Mouse (Mus musculus): ENCODE measurements around the gene Cdk17. TPM values are rescaled to one million over a fixed set of nuclear protein-coding genes. Genes with fewer than 3 reads are reported as not detected.

Cdk17 gene
- polyA plus RNA-seq, 1 experiment from 2014 or later = 8.7 TPM

DNA sequence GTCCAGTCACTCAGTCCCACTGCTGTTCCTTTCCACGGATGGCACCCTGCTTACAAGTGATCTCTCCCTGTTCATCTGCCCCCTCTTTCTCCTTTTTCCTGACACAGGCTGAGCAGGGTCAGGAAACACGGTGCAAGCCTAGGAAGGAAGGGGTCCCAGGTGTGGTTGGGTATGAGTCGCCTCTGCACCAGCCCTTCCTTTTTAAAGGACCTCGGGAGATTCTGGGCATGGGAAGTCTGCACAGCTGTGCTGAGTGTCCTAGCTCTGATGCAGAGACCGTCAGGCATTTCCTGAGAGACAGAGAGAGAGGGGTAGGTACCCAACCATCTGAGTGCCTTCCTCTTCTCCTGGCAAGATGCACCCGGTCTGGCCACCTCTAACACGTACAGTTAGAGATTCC is 137.5 kb downstream of the Cdk17 start:
- H3K4me2 ChIP-seq (ENCODE audit: low read depth, low read length) = no peak overlapping the region
- ATAC-seq (ENCODE audit: low read depth) = 0 out of 2 replicates have a peak, but pooled peaks have one; percentile 7
- no peak overlapping the region for H3K4me3 ChIP-seq (ENCODE audit: low read depth, low read length)
- H3K27me3 ChIP-seq (ENCODE audit: control insufficient read depth, insufficient read depth, low read depth, low read length) = no peaks in the 10 kb centered on the region
- no peaks in the 10 kb centered on the region for H3K36me3 ChIP-seq (ENCODE audit: control insufficient read depth, insufficient read depth)
- H3K9me3 ChIP-seq (replicated peaks; ENCODE audit: control insufficient read depth, low read length) = no peaks in the 10 kb centered on the region
- H3K9ac ChIP-seq (ENCODE audit: low read depth, low read length) = no peak overlapping the region
- no peaks in the 10 kb centered on the region; the same call in 1 of the 2 replicates for H3K4me1 ChIP-seq (ENCODE audit: control insufficient read depth, low read depth, low read length)
- H3K27ac ChIP-seq (ENCODE audit: low read length) = no peak overlapping the region
- WGBS (ENCODE audit: insufficient replicate concordance) = 14% methylated on average over 7 of the region's 7 CpGs

DNA sequence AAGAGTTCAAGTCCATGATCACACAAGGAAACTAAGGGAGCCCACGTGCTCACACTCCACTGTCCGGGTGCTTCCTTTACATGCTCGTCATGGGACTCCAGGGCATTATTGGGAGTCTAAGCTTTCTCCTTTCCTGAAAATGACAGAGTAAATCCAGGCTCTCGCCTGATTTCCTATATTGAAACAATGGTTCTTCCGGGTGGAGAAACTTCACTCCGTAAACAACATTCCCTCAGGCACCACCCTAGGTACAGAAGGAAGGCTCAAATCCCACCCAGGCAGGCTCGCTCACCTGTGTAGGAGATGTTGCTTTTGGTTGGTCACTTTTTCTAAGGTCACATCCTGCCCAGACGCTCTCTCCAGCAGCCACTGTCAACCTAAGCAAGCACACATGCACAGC is 141.2 kb downstream of the Cdk17 start:
- 56% methylated on average over 8 of the region's 8 CpGs for WGBS (ENCODE audit: insufficient replicate concordance)
- H3K9me3 ChIP-seq (replicated peaks; ENCODE audit: control insufficient read depth, low read length) = no peaks in the 10 kb centered on the region
- ATAC-seq (ENCODE audit: low read depth) = no peak
- no peaks in the 10 kb centered on the region for H3K36me3 ChIP-seq (ENCODE audit: control insufficient read depth, insufficient read depth)
- H3K27ac ChIP-seq (ENCODE audit: low read length) = no peak overlapping the region
- no peak overlapping the region for H3K4me3 ChIP-seq (ENCODE audit: low read depth, low read length)
- no peak overlapping the region for H3K9ac ChIP-seq (ENCODE audit: low read depth, low read length)
- H3K4me2 ChIP-seq (ENCODE audit: low read depth, low read length) = no peak overlapping the region
- no peaks in the 10 kb centered on the region for H3K27me3 ChIP-seq (ENCODE audit: control insufficient read depth, insufficient read depth, low read depth, low read length)
- H3K4me1 ChIP-seq (ENCODE audit: control insufficient read depth, low read depth, low read length) = no peaks in the 10 kb centered on the region

DNA sequence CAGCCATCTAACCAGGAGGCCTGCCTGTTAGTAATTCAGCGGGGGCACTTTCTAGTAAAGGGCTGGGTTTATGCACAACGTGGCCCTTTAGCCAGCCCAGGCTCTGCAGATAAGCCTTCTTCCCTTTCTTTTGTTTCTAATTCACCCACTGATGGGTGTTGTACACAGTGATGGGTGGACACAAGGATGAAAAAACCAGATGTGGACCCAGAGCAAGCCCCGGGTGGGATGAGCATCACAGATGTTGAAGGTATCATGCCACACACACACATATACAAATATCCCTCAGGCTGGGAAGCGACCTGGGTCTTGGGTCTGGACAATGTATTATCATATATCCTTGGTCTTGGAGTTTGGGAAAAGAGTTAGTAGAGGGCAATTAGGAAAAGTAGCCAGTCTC is 142.6 kb downstream of the Cdk17 start:
- WGBS (ENCODE audit: insufficient replicate concordance) = 46% methylated on average over 4 of the region's 4 CpGs
- Histone ChIP-seq H3K4me2 (ENCODE audit: low read depth, low read length) (no peak overlapping the region), H3K9me3 (replicated peaks; ENCODE audit: control insufficient read depth, low read length) (no peaks in the 10 kb centered on the region), H3K36me3 (ENCODE audit: control insufficient read depth, insufficient read depth) (no peaks in the 10 kb centered on the region), H3K9ac (ENCODE audit: low read depth, low read length) (no peak overlapping the region), H3K27ac (ENCODE audit: low read length) (no peak overlapping the region), H3K27me3 (ENCODE audit: control insufficient read depth, insufficient read depth, low read depth, low read length) (no peaks in the 10 kb centered on the region), H3K4me1 (ENCODE audit: control insufficient read depth, low read depth, low read length) (no peaks in the 10 kb centered on the region), H3K4me3 (ENCODE audit: low read depth, low read length) (no peak overlapping the region)
- no peak for ATAC-seq (ENCODE audit: low read depth)

DNA sequence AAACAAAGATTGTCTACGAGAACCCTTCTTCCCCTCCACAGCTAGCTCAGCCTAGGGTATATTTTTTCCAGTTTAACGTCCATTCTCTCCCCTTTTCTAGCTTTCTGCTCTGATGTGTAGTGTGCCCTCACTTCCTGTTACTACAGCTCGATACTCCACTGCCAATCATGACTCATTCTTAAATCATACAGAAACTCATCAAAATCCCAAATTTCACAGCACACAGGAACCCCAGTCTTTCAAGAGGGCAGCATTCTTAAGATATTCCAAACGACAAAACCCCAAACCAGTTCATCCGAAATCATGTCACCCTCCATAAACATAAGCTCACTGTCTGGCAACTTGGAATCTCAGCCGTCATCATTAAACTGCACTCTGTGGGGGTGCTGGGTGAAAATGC is 145.3 kb downstream of the Cdk17 start:
- Histone ChIP-seq H3K27ac (ENCODE audit: low read length) (no peak overlapping the region), H3K9me3 (replicated peaks; ENCODE audit: control insufficient read depth, low read length) (no peaks in the 10 kb centered on the region), H3K9ac (ENCODE audit: low read depth, low read length) (no peak overlapping the region), H3K4me3 (ENCODE audit: low read depth, low read length) (no peak overlapping the region), H3K4me1 (ENCODE audit: control insufficient read depth, low read depth, low read length) (no peaks in the 10 kb centered on the region; the same call in 1 of the 2 replicates), H3K4me2 (ENCODE audit: low read depth, low read length) (no peak overlapping the region), H3K27me3 (ENCODE audit: control insufficient read depth, insufficient read depth, low read depth, low read length) (peaks cover 23% of the 10 kb centered on the region), H3K36me3 (ENCODE audit: control insufficient read depth, insufficient read depth) (no peaks in the 10 kb centered on the region)
- ATAC-seq (ENCODE audit: low read depth) = no peak
- WGBS (ENCODE audit: insufficient replicate concordance) = 34% methylated on average over 6 of the region's 6 CpGs

DNA sequence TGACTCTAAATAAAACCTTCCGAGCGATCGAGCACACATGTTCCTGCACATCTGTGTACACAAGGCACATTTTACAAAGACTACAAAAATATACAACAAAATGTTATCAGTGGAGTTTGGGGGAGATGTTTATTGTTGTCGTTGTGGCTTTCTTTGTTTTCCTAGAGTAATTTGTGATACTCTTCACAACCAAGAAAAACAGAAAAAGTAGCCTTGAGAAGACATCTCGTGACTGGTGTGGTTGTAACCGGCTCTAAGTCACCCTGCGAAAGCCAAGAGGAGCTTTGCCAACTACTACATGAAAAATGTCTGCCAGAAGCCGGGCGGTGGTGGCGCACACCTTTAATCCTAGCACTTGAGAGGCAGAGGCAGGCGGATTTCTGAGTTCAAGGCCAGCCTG is 145.7 kb downstream of the Cdk17 start:
- no peak overlapping the region for H3K27ac ChIP-seq (ENCODE audit: low read length)

DNA sequence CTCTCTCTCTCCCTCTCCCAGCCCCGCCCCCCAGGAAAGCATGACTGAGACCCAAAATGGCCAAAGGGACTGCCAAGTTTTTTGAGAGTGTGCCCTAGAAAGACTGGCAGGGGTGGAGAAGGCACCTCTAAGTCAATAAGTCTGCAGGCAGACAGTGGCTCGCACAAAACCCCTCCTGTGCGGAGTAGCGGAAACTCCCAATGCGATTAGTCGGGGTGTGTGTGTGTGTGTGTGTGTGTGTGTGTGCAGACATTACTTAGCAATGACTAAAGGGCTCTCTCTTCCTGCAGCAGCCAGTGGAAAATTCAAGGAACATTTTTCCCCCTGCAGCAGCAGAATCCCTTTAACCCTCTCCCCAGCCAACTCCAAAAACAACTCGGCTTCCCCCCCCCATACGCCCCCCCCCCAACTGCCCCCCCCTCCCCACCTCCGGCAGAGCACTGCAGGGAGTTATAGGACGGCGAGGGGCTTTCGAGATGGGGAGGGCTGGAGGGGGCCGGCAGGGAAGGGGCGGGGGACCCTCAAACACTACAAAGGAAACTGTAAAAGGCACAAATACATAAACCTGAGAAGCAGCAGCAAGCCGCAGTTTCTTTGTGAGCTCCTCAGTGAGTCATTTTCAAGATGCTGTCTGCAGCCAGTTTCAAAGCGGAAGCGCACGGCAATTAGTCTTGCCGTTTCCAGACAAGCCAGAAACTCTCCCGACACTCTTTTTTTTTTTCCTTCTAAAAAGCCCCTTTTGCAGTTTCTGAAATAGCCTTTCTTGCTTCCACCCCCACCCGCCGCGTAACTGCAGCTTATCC is 148.7 kb downstream of the Cdk17 start:
- H3K36me3 ChIP-seq (ENCODE audit: control insufficient read depth, insufficient read depth) = no peaks in the 10 kb centered on the region
- no peaks in the 10 kb centered on the region; the same call in 1 of the 2 replicates for H3K4me1 ChIP-seq (ENCODE audit: control insufficient read depth, low read depth, low read length)
- peak overlapping the region; percentile 57 for H3K4me3 ChIP-seq (ENCODE audit: low read depth, low read length)
- no peaks in the 10 kb centered on the region for H3K9me3 ChIP-seq (replicated peaks; ENCODE audit: control insufficient read depth, low read length)
- H3K9ac ChIP-seq (ENCODE audit: low read depth, low read length) = no peak overlapping the region; the same call in 1 of the 2 replicates
- peak overlapping the region; percentile 52 for H3K27ac ChIP-seq (ENCODE audit: low read length)
- no peak for ATAC-seq (ENCODE audit: low read depth)
- WGBS (ENCODE audit: insufficient replicate concordance) = 1% methylated on average over 18 of the region's 23 CpGs
- peak overlapping the region; percentile 65 for H3K4me2 ChIP-seq (ENCODE audit: low read depth, low read length)
- peaks cover 40% of the 10 kb centered on the region for H3K27me3 ChIP-seq (ENCODE audit: control insufficient read depth, insufficient read depth, low read depth, low read length)

More for the DNA sequence above, 145.7 kb downstream of the Cdk17 start:
- no peak for ATAC-seq (ENCODE audit: low read depth)
- no peak overlapping the region for H3K4me3 ChIP-seq (ENCODE audit: low read depth, low read length)
- H3K9ac ChIP-seq (ENCODE audit: low read depth, low read length) = no peak overlapping the region
- peaks cover 27% of the 10 kb centered on the region for H3K27me3 ChIP-seq (ENCODE audit: control insufficient read depth, insufficient read depth, low read depth, low read length)
- 69% methylated on average over 11 of the region's 11 CpGs for WGBS (ENCODE audit: insufficient replicate concordance)
- no peaks in the 10 kb centered on the region for H3K36me3 ChIP-seq (ENCODE audit: control insufficient read depth, insufficient read depth)
- no peaks in the 10 kb centered on the region; the same call in 1 of the 2 replicates for H3K4me1 ChIP-seq (ENCODE audit: control insufficient read depth, low read depth, low read length)
- H3K4me2 ChIP-seq (ENCODE audit: low read depth, low read length) = no peak overlapping the region
- no peaks in the 10 kb centered on the region for H3K9me3 ChIP-seq (replicated peaks; ENCODE audit: control insufficient read depth, low read length)

DNA sequence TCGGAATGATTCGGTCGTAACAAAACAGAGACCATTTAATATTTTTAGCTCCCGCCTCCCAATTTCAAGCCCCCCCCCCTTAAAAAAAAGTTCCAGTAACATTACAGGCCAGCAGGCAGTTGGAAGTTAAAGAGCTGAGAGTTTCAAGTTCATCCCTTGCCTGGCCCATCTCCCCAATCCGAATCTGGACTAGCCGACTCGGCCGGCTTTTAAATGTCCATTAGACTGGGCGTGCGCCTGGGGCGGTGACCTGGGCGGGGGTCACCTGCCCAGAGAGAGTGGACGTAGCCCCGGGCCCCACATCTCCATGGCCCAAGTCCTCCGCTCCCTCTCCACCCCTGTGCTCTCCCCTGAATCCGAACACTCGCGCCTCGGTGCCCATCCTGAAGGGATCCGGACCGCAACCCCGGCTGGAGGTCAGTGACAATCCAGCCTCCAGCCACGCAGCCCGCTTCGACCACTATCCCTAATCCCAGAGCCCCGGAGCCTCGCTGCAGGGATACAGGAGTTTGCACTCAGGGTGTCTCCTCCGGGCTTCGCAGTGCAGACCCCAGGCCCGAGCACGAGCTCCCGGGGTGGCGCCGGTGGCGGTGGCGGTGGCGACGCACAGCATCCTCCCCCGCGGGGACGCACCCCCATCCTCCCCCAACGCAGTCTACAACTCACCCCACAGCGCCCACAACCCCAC is 149.4 kb downstream of the Cdk17 start:
- H3K4me3 ChIP-seq (ENCODE audit: low read depth, low read length) = peak overlapping the region; percentile 57
- peak overlapping the region; percentile 23 for H3K9ac ChIP-seq (ENCODE audit: low read depth, low read length)
- no peaks in the 10 kb centered on the region for H3K9me3 ChIP-seq (replicated peaks; ENCODE audit: control insufficient read depth, low read length)
- no peaks in the 10 kb centered on the region; the same call in 1 of the 2 replicates for H3K4me1 ChIP-seq (ENCODE audit: control insufficient read depth, low read depth, low read length)
- H3K27ac ChIP-seq (ENCODE audit: low read length) = peak overlapping the region; percentile 52
- H3K36me3 ChIP-seq (ENCODE audit: control insufficient read depth, insufficient read depth) = no peaks in the 10 kb centered on the region
- no peak for ATAC-seq (ENCODE audit: low read depth)
- peak overlapping the region; percentile 65 for H3K4me2 ChIP-seq (ENCODE audit: low read depth, low read length)
- peaks cover 40% of the 10 kb centered on the region for H3K27me3 ChIP-seq (ENCODE audit: control insufficient read depth, insufficient read depth, low read depth, low read length)
- WGBS (ENCODE audit: insufficient replicate concordance) = under 1% methylated on average over 43 of the region's 43 CpGs

DNA sequence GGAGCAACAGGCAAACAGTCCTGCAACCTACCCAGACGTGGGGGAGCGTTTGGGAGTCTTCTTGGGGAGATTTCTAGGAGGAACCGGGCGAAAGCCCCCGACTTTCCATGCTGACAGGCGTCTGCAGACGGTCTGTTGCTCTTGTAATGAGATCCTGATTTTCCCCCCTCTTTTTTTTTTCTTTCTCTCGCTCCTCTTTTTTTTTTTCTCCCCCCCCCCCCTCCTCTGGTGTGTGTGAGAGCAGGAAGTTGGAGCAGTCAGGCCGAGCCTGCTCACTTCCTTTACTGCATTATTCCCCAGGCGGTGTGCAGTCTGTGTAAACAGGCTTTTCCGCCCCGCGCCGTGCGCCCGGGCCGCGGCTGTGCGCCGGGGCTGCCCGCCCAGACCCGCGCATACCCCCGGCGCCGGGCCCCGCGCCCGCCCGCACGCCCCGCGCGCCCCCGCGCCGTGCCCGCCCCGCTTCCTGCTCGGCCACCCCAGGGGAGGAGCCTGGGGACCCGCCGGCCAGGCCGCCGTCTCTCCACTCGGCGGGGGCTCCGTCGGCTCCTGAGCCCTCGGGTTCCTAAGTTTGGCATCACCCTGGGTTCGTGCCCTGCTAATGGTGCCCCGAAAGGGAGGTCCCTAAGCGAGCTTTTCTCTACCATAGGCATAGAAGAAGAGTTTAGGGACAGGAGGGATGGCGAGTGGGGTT is 150.2 kb downstream of the Cdk17 start, which contains the start of gene Elk3:
Gene Elk3 (minus strand): TSS at position 415 of the 691 bp plus-strand sequence.
- WGBS (ENCODE audit: insufficient replicate concordance) = under 1% methylated on average over 53 of the region's 53 CpGs
- H3K4me2 ChIP-seq (ENCODE audit: low read depth, low read length) = peak within 1 kb of the TSS; percentile 65
- peak within 1 kb of the TSS; percentile 52 for H3K27ac ChIP-seq (ENCODE audit: low read length)
- H3K9me3 ChIP-seq (replicated peaks; ENCODE audit: control insufficient read depth, low read length) = no peaks in the 10 kb centered on the region
- H3K4me3 ChIP-seq (ENCODE audit: low read depth, low read length) = peak within 1 kb of the TSS; percentile 57
- peaks cover 40% of the 10 kb centered on the region for H3K27me3 ChIP-seq (ENCODE audit: control insufficient read depth, insufficient read depth, low read depth, low read length)
- H3K9ac ChIP-seq (ENCODE audit: low read depth, low read length) = peak within 1 kb of the TSS; percentile 30
- peak; percentile 65 for ATAC-seq (ENCODE audit: low read depth)
- H3K4me1 ChIP-seq (ENCODE audit: control insufficient read depth, low read depth, low read length) = no peaks in the 10 kb centered on the region; the same call in 1 of the 2 replicates
- no peaks in the 10 kb centered on the region for H3K36me3 ChIP-seq (ENCODE audit: control insufficient read depth, insufficient read depth)

Measured in liver, embryonic 16.5 days (tissue).